Mouse (Mus musculus) kidney, embryonic 16.5 days (tissue): ENCODE results near the gene Slc13a3. TPM values are rescaled to one million over a fixed set of nuclear protein-coding genes. Genes with fewer than 3 reads are reported as not detected.

Source experiments
- ATAC-seq: fragments of 200-750 bp; cut with Nextera tagmentation; 2 replicates; pipeline ENCODE4 v1.8.0; 2017; ENCODE audit warnings: moderate TSS enrichment; ENCODE audit not compliant: low FRiP score, low TSS enrichment
- H3K27ac ChIP-seq: fragments of 300-500 bp; sonication (generic); 2 replicates; pipeline ENCODE4 v1.5.1; 2014; ENCODE audit warnings: low read length
- H3K27me3 ChIP-seq: fragments of 300-500 bp; sonication (generic); 2 replicates; pipeline ENCODE4 v1.6.1; 2014; ENCODE audit warnings: low read length, control low read depth, mixed read lengths; ENCODE audit not compliant: insufficient read depth
- H3K36me3 ChIP-seq: fragments of 300-500 bp; sonication (generic); 2 replicates; pipeline ENCODE4 v1.6.1; 2014; ENCODE audit warnings: low read length, control low read depth, mixed read lengths; ENCODE audit not compliant: insufficient read depth
- H3K4me1 ChIP-seq: fragments of 300-500 bp; sonication (generic); 2 replicates; pipeline ENCODE4 v1.6.1; 2014; ENCODE audit warnings: low read length, control low read depth, mixed read lengths; ENCODE audit not compliant: insufficient read depth
- H3K4me2 ChIP-seq: fragments of 300-500 bp; sonication (generic); replicated peaks from 2 replicates; pipeline ENCODE4 v1.6.1; 2014; ENCODE audit warnings: low read depth, low read length
- H3K4me3 ChIP-seq: fragments of 300-500 bp; sonication (generic); 2 replicates; pipeline ENCODE4 v1.5.1; 2014; ENCODE audit warnings: mild to moderate bottlenecking, low read length
- H3K9ac ChIP-seq: fragments of 300-500 bp; sonication (generic); replicated peaks from 2 replicates; pipeline ENCODE4 v1.6.1; 2014; ENCODE audit warnings: low read length
- H3K9me3 ChIP-seq: fragments of 300-500 bp; sonication (generic); 2 replicates; pipeline ENCODE4 v1.6.1; 2016; ENCODE audit warnings: low read length, control low read depth
- WGBS: fragments of 180-500 bp; shearing (Covaris S2); extraction: QIAGEN DNeasy Blood & Tissue Kit; methylation state at CpG from one replicate; pipeline ENCODE4 v1.1.7; 2014; 5-methylcytosine and 5-hydroxymethylcytosine counted together
- polyA plus RNA-seq: library from polyadenylated mRNA; unstranded; fragments of >200 nt; fragmentation: Nextera tagmentation; extraction: Ambion mirVana; gene quantifications from 2 replicates; pipeline ENCODE4 v1.2.1, GENCODE M21; 2015

Slc13a3 gene
- polyA plus RNA-seq, 1 experiment from 2014 or later: 4.5 TPM

- ATAC-seq: no peak
Observed at GRCm38 (mm10) chr2:165452730-165453693, 20.0 kb downstream of the Slc13a3 start.

DNA sequence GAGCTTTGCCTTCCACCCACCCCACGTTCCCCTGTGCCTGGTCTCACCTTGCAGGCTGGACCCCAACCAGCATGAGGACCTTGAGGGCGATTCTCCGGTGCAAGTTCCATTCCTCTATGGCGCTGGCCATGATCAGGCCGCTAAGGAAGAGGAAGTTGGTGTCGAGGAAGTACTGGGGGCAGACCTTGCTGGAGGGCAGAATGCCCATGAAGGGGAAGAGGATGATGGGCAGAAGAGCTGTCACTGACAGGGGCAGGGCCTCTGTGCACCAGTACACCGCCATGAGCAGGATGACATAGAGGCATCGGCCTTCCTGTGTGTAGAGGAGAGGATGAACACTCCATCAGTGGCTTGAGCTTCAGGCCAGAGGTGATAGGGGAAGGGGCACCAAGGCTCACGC, 24.6 kb downstream of the Slc13a3 start:
- Histone ChIP-seq H3K4me1 (no peaks in the 10 kb centered on the region), H3K9me3 (no peaks in the 10 kb centered on the region), H3K4me3 (no peak overlapping the region), H3K36me3 (no peaks in the 10 kb centered on the region), H3K4me2 (no peak overlapping the region), H3K27ac (no peak overlapping the region), H3K27me3 (no peaks in the 10 kb centered on the region), H3K9ac (no peak overlapping the region)
- 83% methylated on average over 9 of the region's 9 CpGs for WGBS
- ATAC-seq: no peak

More at GRCm38 (mm10) chr2:165452730-165453693, 20.0 kb downstream of the Slc13a3 start:
- Histone ChIP-seq H3K4me3 (no peak overlapping the region), H3K4me2 (no peak overlapping the region), H3K27ac (no peak overlapping the region), H3K9ac (no peak overlapping the region), H3K4me1 (no peaks in the 10 kb centered on the region), H3K9me3 (no peaks in the 10 kb centered on the region), H3K36me3 (no peaks in the 10 kb centered on the region), H3K27me3 (no peaks in the 10 kb centered on the region)
- WGBS: 82% methylated on average over 12 of the region's 12 CpGs

DNA sequence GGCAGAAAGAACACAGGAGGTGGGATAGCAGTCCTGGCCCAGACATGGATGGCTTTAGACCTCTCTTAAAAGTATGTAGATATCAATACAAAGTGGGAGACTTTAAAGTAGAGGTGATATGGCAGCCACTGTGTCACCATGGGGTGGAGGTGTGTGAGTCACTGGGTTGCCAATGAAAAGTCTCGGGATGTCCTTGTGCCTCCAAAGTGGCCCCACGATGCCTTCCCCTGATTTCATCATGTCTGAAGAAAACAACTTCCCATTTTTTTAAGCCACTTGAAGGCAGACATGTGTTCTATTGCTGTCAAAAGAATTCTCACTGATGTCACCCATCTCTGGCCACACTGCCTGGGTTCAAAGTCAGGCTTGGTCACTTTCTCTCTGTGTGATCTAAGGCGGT, 28.2 kb downstream of the Slc13a3 start:
- Histone ChIP-seq H3K36me3 (no peaks in the 10 kb centered on the region), H3K4me3 (no peak overlapping the region), H3K4me2 (no peak overlapping the region), H3K27me3 (no peaks in the 10 kb centered on the region), H3K27ac (no peak overlapping the region), H3K9me3 (no peaks in the 10 kb centered on the region), H3K4me1 (no peaks in the 10 kb centered on the region), H3K9ac (no peak overlapping the region)
- no peak for ATAC-seq
- WGBS: 83% methylated on average over 3 of the region's 3 CpGs

- no peaks in the 10 kb centered on the region for H3K4me1 ChIP-seq
- WGBS: 74% methylated on average over 10 of the region's 10 CpGs
- no peaks in the 10 kb centered on the region for H3K9me3 ChIP-seq
- H3K36me3 ChIP-seq: no peaks in the 10 kb centered on the region
- no peak overlapping the region for H3K27ac ChIP-seq
- no peaks in the 10 kb centered on the region for H3K27me3 ChIP-seq
- H3K4me3 ChIP-seq: no peak overlapping the region
- no peak overlapping the region for H3K4me2 ChIP-seq
- ATAC-seq: no peak
- no peak overlapping the region for H3K9ac ChIP-seq
Observed at GRCm38 (mm10) chr2:165442981-165443380, 30.0 kb downstream of the Slc13a3 start.

- Histone ChIP-seq H3K27ac (no peak overlapping the region), H3K4me3 (no peak overlapping the region), H3K4me1 (no peaks in the 10 kb centered on the region), H3K9ac (no peak overlapping the region), H3K36me3 (no peaks in the 10 kb centered on the region), H3K27me3 (no peaks in the 10 kb centered on the region), H3K9me3 (no peaks in the 10 kb centered on the region), H3K4me2 (no peak overlapping the region)
- whole genome bisulfite sequencing: 51% methylated on average over 4 of the region's 4 CpGs
- ATAC-seq: no peak
Observed at GRCm38 (mm10) chr2:165441613-165442012, 31.4 kb downstream of the Slc13a3 start.

GRCm38 (mm10) chr2:165439613-165440012, 33.4 kb downstream of the Slc13a3 start:
- H3K4me1 ChIP-seq: no peaks in the 10 kb centered on the region
- no peak overlapping the region for H3K4me2 ChIP-seq
- no peaks in the 10 kb centered on the region for H3K27me3 ChIP-seq
- no peak overlapping the region for H3K27ac ChIP-seq
- WGBS: 80% methylated on average over 10 of the region's 10 CpGs
- no peaks in the 10 kb centered on the region for H3K9me3 ChIP-seq
- ATAC-seq: no peak
- no peaks in the 10 kb centered on the region for H3K36me3 ChIP-seq
- no peak overlapping the region for H3K4me3 ChIP-seq
- H3K9ac ChIP-seq: no peak overlapping the region

- no peak overlapping the region for H3K27ac ChIP-seq
- H3K27me3 ChIP-seq: no peaks in the 10 kb centered on the region
- no peaks in the 10 kb centered on the region for H3K9me3 ChIP-seq
- H3K36me3 ChIP-seq: no peaks in the 10 kb centered on the region
- no peaks in the 10 kb centered on the region for H3K4me1 ChIP-seq
- WGBS: 62% methylated on average over 7 of the region's 7 CpGs
- H3K9ac ChIP-seq: no peak overlapping the region
- no peak overlapping the region for H3K4me3 ChIP-seq
- H3K4me2 ChIP-seq: no peak overlapping the region
- ATAC-seq: no peak
Observed at GRCm38 (mm10) chr2:165438881-165439280, 34.1 kb downstream of the Slc13a3 start.

DNA sequence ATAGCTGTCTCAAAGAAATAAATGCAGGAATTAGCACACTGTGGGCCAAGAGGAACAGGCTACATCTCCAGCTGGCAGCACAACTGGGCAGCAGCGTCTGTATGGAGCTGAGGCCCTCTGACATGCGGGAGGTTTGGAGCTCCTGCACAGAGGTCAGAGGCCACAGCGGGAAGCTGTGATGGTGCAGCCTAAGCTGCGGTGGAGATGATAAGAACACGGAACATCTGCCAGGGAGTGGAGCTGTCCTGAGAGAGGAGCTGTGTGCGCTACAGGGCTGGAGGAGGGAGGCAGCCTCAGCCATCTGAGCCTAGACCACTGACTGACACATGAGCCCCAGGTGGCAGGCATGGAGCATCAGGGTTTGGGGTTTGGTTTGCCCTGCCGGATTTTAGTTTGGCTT, 44.3 kb downstream of the Slc13a3 start:
- ATAC-seq: no peak

GRCm38 (mm10) chr2:165420195-165420594, 52.8 kb downstream of the Slc13a3 start:
- H3K27ac ChIP-seq: no peak overlapping the region
- H3K4me2 ChIP-seq: no peak overlapping the region
- no peaks in the 10 kb centered on the region for H3K27me3 ChIP-seq
- H3K9ac ChIP-seq: no peak overlapping the region
- H3K36me3 ChIP-seq: no peaks in the 10 kb centered on the region
- no peaks in the 10 kb centered on the region for H3K4me1 ChIP-seq
- no peak for ATAC-seq
- H3K9me3 ChIP-seq: no peaks in the 10 kb centered on the region
- WGBS: 86% methylated on average over 2 of the region's 2 CpGs
- H3K4me3 ChIP-seq: no peak overlapping the region

More for the DNA sequence above, 44.3 kb downstream of the Slc13a3 start:
- Histone ChIP-seq H3K4me1 (no peaks in the 10 kb centered on the region), H3K27me3 (no peaks in the 10 kb centered on the region), H3K36me3 (no peaks in the 10 kb centered on the region), H3K9me3 (no peaks in the 10 kb centered on the region), H3K4me2 (no peak overlapping the region), H3K4me3 (no peak overlapping the region), H3K9ac (no peak overlapping the region), H3K27ac (no peak overlapping the region)
- WGBS: 35% methylated on average over 7 of the region's 7 CpGs

GRCm38 (mm10) chr2:165419670-165420111, 53.3 kb downstream of the Slc13a3 start:
- Histone ChIP-seq H3K4me3 (no peak overlapping the region), H3K9me3 (no peaks in the 10 kb centered on the region), H3K9ac (no peak overlapping the region), H3K4me2 (no peak overlapping the region), H3K4me1 (no peaks in the 10 kb centered on the region), H3K27ac (no peak overlapping the region), H3K36me3 (no peaks in the 10 kb centered on the region), H3K27me3 (no peaks in the 10 kb centered on the region)
- ATAC-seq: no peak
- WGBS: 67% methylated on average over 4 of the region's 4 CpGs
